Mouse (Mus musculus): Measurements from ENCODE around the gene Commd8. TPM values are rescaled to one million over a fixed set of nuclear protein-coding genes. Genes with fewer than 3 reads are reported as not detected.

The Commd8 gene
- polyA plus RNA-seq (2014; fragmentation: Nextera tagmentation; extraction: Ambion mirVana): 160 and 162 TPM in 2 replicates

GRCm38 (mm10) chr5:72167594-72168284 is at the start of gene Commd8:
Gene Commd8 (minus strand): TSS chr5:72168189.
- Histone ChIP-seq H3K9ac (replicated peaks; ENCODE audit: low read depth, low read length) (peak within 1 kb of the TSS; percentile 75), H3K36me3 (ENCODE audit: control insufficient read depth, insufficient read depth, low read length) (no peaks in the 10 kb centered on the region), H3K4me3 (ENCODE audit: low read depth, low read length) (peak within 1 kb of the TSS; percentile 78), H3K9me3 (ENCODE audit: control insufficient read depth, low read length) (no peaks in the 10 kb centered on the region), H3K27me3 (ENCODE audit: control insufficient read depth, insufficient read depth, low read length) (no peaks in the 10 kb centered on the region), H3K4me2 (ENCODE audit: low read depth, low read length) (peak within 1 kb of the TSS; percentile 91), H3K27ac (ENCODE audit: low read depth, low read length) (peak within 1 kb of the TSS; percentile 72), H3K4me1 (ENCODE audit: control insufficient read depth, insufficient read depth, low read length) (peaks cover 5% of the 10 kb centered on the region; the same call in 1 of the 2 replicates)
- under 1% methylated on average over 38 of the region's 38 CpGs for WGBS
- ATAC-seq (ENCODE audit: low read depth): peak; percentile 94

GRCm38 (mm10) chr5:72211741-72212140 is 43.8 kb upstream of the Commd8 start:
- Histone ChIP-seq H3K9me3 (ENCODE audit: control insufficient read depth, low read length) (no peaks in the 10 kb centered on the region), H3K9ac (replicated peaks; ENCODE audit: low read depth, low read length) (no peak overlapping the region), H3K4me1 (ENCODE audit: control insufficient read depth, insufficient read depth, low read length) (no peaks in the 10 kb centered on the region), H3K27ac (ENCODE audit: low read depth, low read length) (no peak overlapping the region), H3K27me3 (ENCODE audit: control insufficient read depth, insufficient read depth, low read length) (no peaks in the 10 kb centered on the region), H3K4me3 (ENCODE audit: low read depth, low read length) (no peak overlapping the region), H3K36me3 (ENCODE audit: control insufficient read depth, insufficient read depth, low read length) (no peaks in the 10 kb centered on the region), H3K4me2 (ENCODE audit: low read depth, low read length) (no peak overlapping the region)
- ATAC-seq (ENCODE audit: low read depth): no peak
- 88% methylated on average over 18 of the region's 18 CpGs for WGBS

- Histone ChIP-seq H3K36me3 (ENCODE audit: control insufficient read depth, insufficient read depth, low read length) (no peaks in the 10 kb centered on the region), H3K4me2 (ENCODE audit: low read depth, low read length) (no peak overlapping the region), H3K27ac (ENCODE audit: low read depth, low read length) (no peak overlapping the region), H3K9me3 (ENCODE audit: control insufficient read depth, low read length) (no peaks in the 10 kb centered on the region), H3K9ac (replicated peaks; ENCODE audit: low read depth, low read length) (no peak overlapping the region), H3K4me1 (ENCODE audit: control insufficient read depth, insufficient read depth, low read length) (no peaks in the 10 kb centered on the region), H3K27me3 (ENCODE audit: control insufficient read depth, insufficient read depth, low read length) (no peaks in the 10 kb centered on the region), H3K4me3 (ENCODE audit: low read depth, low read length) (no peak overlapping the region)
- 67% methylated on average over 5 of the region's 5 CpGs for WGBS
- no peak for ATAC-seq (ENCODE audit: low read depth)
Measured at GRCm38 (mm10) chr5:72210812-72211139, 42.8 kb upstream of the Commd8 start.

GRCm38 (mm10) chr5:72210123-72210811 is 42.3 kb upstream of the Commd8 start:
- no peak overlapping the region for H3K4me2 ChIP-seq (ENCODE audit: low read depth, low read length)
- WGBS: 73% methylated on average over 13 of the region's 13 CpGs
- ATAC-seq (ENCODE audit: low read depth): no peak
- H3K27me3 ChIP-seq (ENCODE audit: control insufficient read depth, insufficient read depth, low read length): no peaks in the 10 kb centered on the region
- no peaks in the 10 kb centered on the region for H3K36me3 ChIP-seq (ENCODE audit: control insufficient read depth, insufficient read depth, low read length)
- H3K4me1 ChIP-seq (ENCODE audit: control insufficient read depth, insufficient read depth, low read length): no peaks in the 10 kb centered on the region
- no peaks in the 10 kb centered on the region for H3K9me3 ChIP-seq (ENCODE audit: control insufficient read depth, low read length)
- no peak overlapping the region for H3K4me3 ChIP-seq (ENCODE audit: low read depth, low read length)
- H3K9ac ChIP-seq (replicated peaks; ENCODE audit: low read depth, low read length): no peak overlapping the region
- H3K27ac ChIP-seq (ENCODE audit: low read depth, low read length): no peak overlapping the region

GRCm38 (mm10) chr5:72208515-72208914 is 40.5 kb upstream of the Commd8 start:
- 86% methylated on average over 1 of the region's 1 CpGs for WGBS
- H3K4me2 ChIP-seq (ENCODE audit: low read depth, low read length): no peak overlapping the region
- no peak overlapping the region for H3K27ac ChIP-seq (ENCODE audit: low read depth, low read length)
- H3K9ac ChIP-seq (replicated peaks; ENCODE audit: low read depth, low read length): no peak overlapping the region
- H3K27me3 ChIP-seq (ENCODE audit: control insufficient read depth, insufficient read depth, low read length): no peaks in the 10 kb centered on the region
- no peaks in the 10 kb centered on the region for H3K4me1 ChIP-seq (ENCODE audit: control insufficient read depth, insufficient read depth, low read length)
- H3K4me3 ChIP-seq (ENCODE audit: low read depth, low read length): no peak overlapping the region
- no peak for ATAC-seq (ENCODE audit: low read depth)
- H3K36me3 ChIP-seq (ENCODE audit: control insufficient read depth, insufficient read depth, low read length): no peaks in the 10 kb centered on the region
- H3K9me3 ChIP-seq (ENCODE audit: control insufficient read depth, low read length): no peaks in the 10 kb centered on the region

GRCm38 (mm10) chr5:72205271-72205670 is 37.3 kb upstream of the Commd8 start:
- WGBS: 94% methylated on average over 5 of the region's 5 CpGs
- H3K27ac ChIP-seq (ENCODE audit: low read depth, low read length): no peak overlapping the region
- ATAC-seq (ENCODE audit: low read depth): no peak

GRCm38 (mm10) chr5:72204507-72204906 is 36.5 kb upstream of the Commd8 start:
- 0 out of 2 replicates have a peak overlapping the region, but pooled peaks have one; percentile 90 for H3K4me2 ChIP-seq (ENCODE audit: low read depth, low read length)
- no peaks in the 10 kb centered on the region for H3K27me3 ChIP-seq (ENCODE audit: control insufficient read depth, insufficient read depth, low read length)
- WGBS: 83% methylated on average over 2 of the region's 2 CpGs
- H3K9me3 ChIP-seq (ENCODE audit: control insufficient read depth, low read length): no peaks in the 10 kb centered on the region
- no peaks in the 10 kb centered on the region for H3K4me1 ChIP-seq (ENCODE audit: control insufficient read depth, insufficient read depth, low read length)
- H3K9ac ChIP-seq (replicated peaks; ENCODE audit: low read depth, low read length): no peak overlapping the region
- no peak for ATAC-seq (ENCODE audit: low read depth)
- no peak overlapping the region for H3K27ac ChIP-seq (ENCODE audit: low read depth, low read length)
- H3K36me3 ChIP-seq (ENCODE audit: control insufficient read depth, insufficient read depth, low read length): no peaks in the 10 kb centered on the region
- H3K4me3 ChIP-seq (ENCODE audit: low read depth, low read length): no peak overlapping the region

More at GRCm38 (mm10) chr5:72205271-72205670, 37.3 kb upstream of the Commd8 start:
- Histone ChIP-seq H3K9me3 (ENCODE audit: control insufficient read depth, low read length) (no peaks in the 10 kb centered on the region), H3K9ac (replicated peaks; ENCODE audit: low read depth, low read length) (no peak overlapping the region), H3K4me2 (ENCODE audit: low read depth, low read length) (no peak overlapping the region), H3K27me3 (ENCODE audit: control insufficient read depth, insufficient read depth, low read length) (no peaks in the 10 kb centered on the region), H3K4me3 (ENCODE audit: low read depth, low read length) (no peak overlapping the region), H3K36me3 (ENCODE audit: control insufficient read depth, insufficient read depth, low read length) (no peaks in the 10 kb centered on the region), H3K4me1 (ENCODE audit: control insufficient read depth, insufficient read depth, low read length) (no peaks in the 10 kb centered on the region)

- H3K4me3 ChIP-seq (ENCODE audit: low read depth, low read length): peak overlapping the region; percentile 65
- no peaks in the 10 kb centered on the region for H3K27me3 ChIP-seq (ENCODE audit: control insufficient read depth, insufficient read depth, low read length)
- peak overlapping the region; percentile 42 for H3K9ac ChIP-seq (replicated peaks; ENCODE audit: low read depth, low read length)
- WGBS: 12% methylated on average over 10 of the region's 10 CpGs
- H3K4me1 ChIP-seq (ENCODE audit: control insufficient read depth, insufficient read depth, low read length): no peaks in the 10 kb centered on the region
- no peaks in the 10 kb centered on the region for H3K36me3 ChIP-seq (ENCODE audit: control insufficient read depth, insufficient read depth, low read length)
- no peak overlapping the region for H3K27ac ChIP-seq (ENCODE audit: low read depth, low read length)
- no peaks in the 10 kb centered on the region for H3K9me3 ChIP-seq (ENCODE audit: control insufficient read depth, low read length)
- peak overlapping the region; percentile 90 for H3K4me2 ChIP-seq (ENCODE audit: low read depth, low read length)
- ATAC-seq (ENCODE audit: low read depth): peak; percentile 26; the same call in 1 of the 2 replicates
Measured at GRCm38 (mm10) chr5:72203734-72204073, 35.7 kb upstream of the Commd8 start.

- no peaks in the 10 kb centered on the region for H3K4me1 ChIP-seq (ENCODE audit: control insufficient read depth, insufficient read depth, low read length)
- peak overlapping the region; percentile 90 for H3K4me2 ChIP-seq (ENCODE audit: low read depth, low read length)
- no peaks in the 10 kb centered on the region for H3K36me3 ChIP-seq (ENCODE audit: control insufficient read depth, insufficient read depth, low read length)
- H3K4me3 ChIP-seq (ENCODE audit: low read depth, low read length): peak overlapping the region; percentile 65
- H3K9ac ChIP-seq (replicated peaks; ENCODE audit: low read depth, low read length): peak overlapping the region; percentile 42
- under 1% methylated on average over 32 of the region's 32 CpGs for WGBS
- H3K9me3 ChIP-seq (ENCODE audit: control insufficient read depth, low read length): no peaks in the 10 kb centered on the region
- H3K27ac ChIP-seq (ENCODE audit: low read depth, low read length): peak overlapping the region; percentile 22; the same call in 1 of the 2 replicates
- ATAC-seq (ENCODE audit: low read depth): peak; percentile 99
- no peaks in the 10 kb centered on the region for H3K27me3 ChIP-seq (ENCODE audit: control insufficient read depth, insufficient read depth, low read length)
Measured at GRCm38 (mm10) chr5:72203028-72203733, 35.2 kb upstream of the Commd8 start.
